Mouse (Mus musculus) urinary bladder, adult 2 months (tissue): ENCODE data around the gene Olfr1305. TPM values are rescaled to one million over a fixed set of nuclear protein-coding genes. Genes with fewer than 3 reads are reported as not detected.

Experiments
- DNase-seq: peaks from one replicate; pipeline ENCODE4 v3.0.0; 2022; ENCODE audit warnings: low spot score
- polyA plus RNA-seq: library from polyadenylated mRNA; depleted of rRNA; stranded (reverse); fragments of >200 nt; gene quantifications from 2 replicates; pipeline ENCODE4 v1.2.3, GENCODE M21; 2012; rRNA removed

Olfr1305 gene
- not detected in 2 replicates for polyA plus RNA-seq

GRCm38 (mm10) chr2:111877049-111877448 lies at the start of gene Olfr1305:
TSS of gene Olfr1305 (minus strand) at chr2:111877149.
- no peak for DNase-seq

GRCm38 (mm10) chr2:111916171-111916570 lies 39.2 kb upstream of the Olfr1305 start, which contains the start of gene Olfr1306:
TSS of gene Olfr1306 (minus strand) at chr2:111916271.
- no peak for DNase-seq

- DNase-seq, result no peak
These were observed 56.7 kb downstream of the Olfr1305 start, which contains the start of gene Olfr1303 for GRCm38 (mm10) chr2:111820240-111820639. TSS of gene Olfr1303 (minus strand) at chr2:111820340.

Other genes with a start within 250 kb of the Olfr1305 start
- gene Olfr1298, start 227.9 kb downstream of the Olfr1305 start, polyA plus RNA-seq, result not detected in 2 replicates
- not detected in 2 replicates for gene Olfr1299, start 215.7 kb downstream of the Olfr1305 start, polyA plus RNA-seq
- gene Olfr1301, start 126.1 kb downstream of the Olfr1305 start, polyA plus RNA-seq, result not detected in 2 replicates
- not detected in 2 replicates for gene Olfr1302, start 99.7 kb downstream of the Olfr1305 start, polyA plus RNA-seq
- not detected in 2 replicates for gene Olfr1303, start 56.8 kb downstream of the Olfr1305 start, polyA plus RNA-seq
- not detected in 2 replicates for gene Olfr1306, start 39.1 kb upstream of the Olfr1305 start, polyA plus RNA-seq
- not detected in 2 replicates for gene Olfr1307, start 72.3 kb upstream of the Olfr1305 start, polyA plus RNA-seq
- not detected in 2 replicates for gene Olfr1308, start 87.8 kb upstream of the Olfr1305 start, polyA plus RNA-seq
- not detected in 2 replicates for gene Olfr1309, start 113.1 kb upstream of the Olfr1305 start, polyA plus RNA-seq
- gene Olfr1310, start 135.6 kb upstream of the Olfr1305 start, polyA plus RNA-seq, result not detected in 2 replicates
- not detected in 2 replicates for gene Olfr1311, start 147.3 kb upstream of the Olfr1305 start, polyA plus RNA-seq
- gene Olfr1312, start 173.1 kb upstream of the Olfr1305 start, polyA plus RNA-seq, result not detected in 2 replicates
- gene Olfr1313, start 200.7 kb upstream of the Olfr1305 start, polyA plus RNA-seq, result not detected in 2 replicates
- gene Olfr1314, start 219.6 kb upstream of the Olfr1305 start, polyA plus RNA-seq, result 0.08 TPM in 1 of 2 replicates, not detected in the other
- not detected in 2 replicates for gene Olfr1315-ps1, start 238.3 kb upstream of the Olfr1305 start, polyA plus RNA-seq